ENCODE assay signal across 24 mouse cellular contexts in the genomic region with DNA sequence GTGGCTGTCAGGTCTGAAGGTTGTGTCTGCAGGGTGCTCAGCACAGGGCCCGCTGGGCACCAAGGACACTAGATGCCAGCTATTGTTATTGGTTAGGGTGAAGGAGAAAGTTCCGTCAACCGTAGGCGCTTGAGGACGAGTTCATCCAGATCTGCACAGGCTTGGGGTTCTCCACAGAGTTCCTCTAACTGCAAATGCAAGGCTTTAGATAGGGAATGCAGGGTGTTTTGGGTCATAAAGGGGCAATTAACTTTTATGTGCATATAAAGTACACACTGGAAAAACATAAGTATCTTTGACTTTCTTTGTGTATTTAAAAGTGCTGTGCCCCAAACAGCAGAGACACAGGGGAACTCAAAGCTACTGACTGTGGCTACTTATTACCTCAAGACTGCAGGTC. TPM values are rescaled to one million over a fixed set of nuclear protein-coding genes. Genes with fewer than 3 reads are reported as not detected.
DNase-seq lines count a peak whose midpoint lies in the region; ATAC-seq lines count a peak whose summit lies in the region.
"Had no signal": no experiment of that assay in that cellular context is flagged by ENCODE, and none has a peak within 500 bp of the region (broad histone marks: within the 10 kb centered on the region; RNA-seq: fewer than 3 reads in every experiment).

No protein-coding gene starts in this region.

- ATAC-seq in intestine, embryonic 16.5 days = peak; percentile 71
- ATAC-seq: forebrain, embryonic 14.5 days; forebrain, embryonic 16.5 days; Patski had no signal

- no peak overlapping the region for H3K27ac ChIP-seq in intestine, embryonic 16.5 days (ENCODE audit: low read length)
- H3K27ac ChIP-seq: embryonic facial prominence, embryonic 13.5 days; embryonic facial prominence, embryonic 15.5 days; forebrain, embryonic 10.5 days; forebrain, embryonic 12.5 days had no signal

- no peak overlapping the region for H3K9ac ChIP-seq in intestine, embryonic 16.5 days (ENCODE audit: low read depth, low read length)
- H3K9ac ChIP-seq: embryonic facial prominence, embryonic 13.5 days; embryonic facial prominence, embryonic 15.5 days; forebrain, embryonic 12.5 days had no signal

- no peaks in the 10 kb centered on the region for H3K27me3 ChIP-seq in intestine, embryonic 16.5 days (replicated peaks; ENCODE audit: control insufficient read depth, insufficient read depth, low read length)
- H3K27me3 ChIP-seq: embryonic facial prominence, embryonic 15.5 days; Patski had no signal

- 66% methylated on average over 5 of the region's 5 CpGs for WGBS in intestine, embryonic 16.5 days

- DNase-seq in NIH3T3 (ENCODE audit: low read depth) = peak; percentile 0
- peak; percentile 1 for DNase-seq in ZHBTc4 (ENCODE audit: low read depth, low spot score)
- DNase-seq in cerebellum, postnatal 25 days = no peak
- DNase-seq in adrenal gland, postnatal 10 days = no peak
- DNase-seq in cerebellum, adult 11-12 months = no peak
- DNase-seq: adrenal gland, adult 2 months; adrenal gland, postnatal 14 days; adrenal gland, postnatal 36 days; cerebellum, adult 11 months; cerebellum, adult 2 months; cerebellum, adult 9-10 months; cerebellum, postnatal 10 days; cerebellum, postnatal 36 days; embryo, embryonic 11 days had no signal

- no peaks in the 10 kb centered on the region for H3K4me1 ChIP-seq in intestine, embryonic 16.5 days (ENCODE audit: control insufficient read depth, insufficient read depth, low read length)
- H3K4me1 ChIP-seq: embryonic facial prominence, embryonic 13.5 days; embryonic facial prominence, embryonic 15.5 days; forebrain, embryonic 10.5 days; forebrain, embryonic 12.5 days had no signal

- H3K36me3 ChIP-seq in intestine, embryonic 16.5 days (ENCODE audit: control insufficient read depth, insufficient read depth, low read length) = no peaks in the 10 kb centered on the region
- H3K36me3 ChIP-seq: embryonic facial prominence, embryonic 13.5 days; embryonic facial prominence, embryonic 15.5 days; forebrain, embryonic 10.5 days; forebrain, embryonic 12.5 days had no signal

- H3K4me3 ChIP-seq in intestine, embryonic 16.5 days (ENCODE audit: low read length) = no peak overlapping the region
- H3K4me3 ChIP-seq: embryonic facial prominence, embryonic 13.5 days; embryonic facial prominence, embryonic 15.5 days; erythroblast, embryonic 14.5 days; forebrain, embryonic 10.5 days; forebrain, embryonic 12.5 days had no signal

- H3K4me2 ChIP-seq in intestine, embryonic 16.5 days (ENCODE audit: low read depth, low read length) = no peak overlapping the region
- H3K4me2 ChIP-seq: embryonic facial prominence, embryonic 13.5 days; embryonic facial prominence, embryonic 15.5 days; forebrain, embryonic 12.5 days had no signal

- no peaks in the 10 kb centered on the region for H3K9me3 ChIP-seq in intestine, embryonic 16.5 days (ENCODE audit: control insufficient read depth, low read length)
- H3K9me3 ChIP-seq: embryonic facial prominence, embryonic 13.5 days; embryonic facial prominence, embryonic 15.5 days; forebrain, embryonic 10.5 days; forebrain, embryonic 12.5 days had no signal

RNA-seq across cellular contexts. Expression of a gene that starts 10.2 kb away (rescaled TPM):
- 0.22 and 0.23 TPM in 2 replicates for polyA plus RNA-seq in intestine, embryonic 16.5 days (2015; fragmentation: Nextera tagmentation; extraction: Ambion mirVana)
- 1 to 10 TPM; 7.1 to 9.5 TPM for total RNA-seq in adrenal gland, postnatal 10 days (2021)
- total RNA-seq: MEL had no signal
- polyA plus RNA-seq: erythroblast, embryonic 14.5 days had no signal

RNA-seq across cellular contexts. Expression of a gene that starts 40.8 kb away (rescaled TPM):
- 88.2 and 94.6 TPM in 2 replicates for polyA plus RNA-seq in intestine, embryonic 16.5 days (2015; fragmentation: Nextera tagmentation; extraction: Ambion mirVana)
- total RNA-seq in adrenal gland, postnatal 10 days (2021) = 10 to 100 TPM; 19.0 to 21.0 TPM

Comparison
In these comparisons a context has a peak if more than half of its experiments do, and no peak if none do; other contexts are left out.
1. DNase-seq: peak in NIH3T3 (single experiment) and ZHBTc4 (single experiment); none in cerebellum, postnatal 25 days (0 of 2), adrenal gland, postnatal 10 days (single experiment) and cerebellum, adult 11-12 months (single experiment).